Mouse (Mus musculus) kidney, adult 9 months (tissue): Measurements from ENCODE around the gene AC124502.3.
"Not testable (repeated sequence)": the region's sequence is repeated elsewhere in the genome, so short reads cannot be mapped to it uniquely, and the experiment has no call there.

Experiments
- DNase-seq: peaks from one replicate; pipeline ENCODE4 v3.0.0; 2022

Gene AC124502.3

GRCm38 (mm10) chr19:5086533-5086932, 47.8 kb downstream of the AC124502.3 start:
- not testable (repeated sequence) for DNase-seq

GRCm38 (mm10) chr19:5087884-5088728, 49.4 kb downstream of the AC124502.3 start, which contains the start of gene Yif1a:
Yif1a (plus strand) TSS chr19:5088538.
- DNase-seq, result peak; percentile 99

- DNase-seq, result no peak
These were observed 50.6 kb downstream of the AC124502.3 start for GRCm38 (mm10) chr19:5089324-5089723.

- no peak for DNase-seq
These were observed 53.4 kb downstream of the AC124502.3 start for GRCm38 (mm10) chr19:5092083-5092482.

- no peak for DNase-seq
These were observed 55.0 kb downstream of the AC124502.3 start for GRCm38 (mm10) chr19:5093481-5094242.

GRCm38 (mm10) chr19:5094243-5094632, 55.5 kb downstream of the AC124502.3 start:
- peak; percentile 94 for DNase-seq

GRCm38 (mm10) chr19:5094746-5095417, 56.2 kb downstream of the AC124502.3 start:
- DNase-seq, result no peak

- no peak for DNase-seq
These were observed 57.3 kb downstream of the AC124502.3 start for GRCm38 (mm10) chr19:5095887-5096474.

GRCm38 (mm10) chr19:5097521-5098362, 59.1 kb downstream of the AC124502.3 start:
- DNase-seq, result no peak

- no peak for DNase-seq
These were observed 59.9 kb downstream of the AC124502.3 start, which contains the start of gene Cnih2 for GRCm38 (mm10) chr19:5098363-5099143. Cnih2 (minus strand) TSS chr19:5098521.
